Mouse (Mus musculus) bone marrow, adult 2 months (tissue): ENCODE results near the gene Glipr1l1.

Experiments used
- CTCF ChIP-seq: fragments of 200-500 bp; IDR thresholded peaks from 2 replicates; pipeline ENCODE4 v1.5.1; 2011; ENCODE audit warnings: low read length, control low read depth; ENCODE audit not compliant: control insufficient read depth, insufficient read depth
- POLR2A ChIP-seq: fragments of 200-500 bp; IDR thresholded peaks from 2 replicates; pipeline ENCODE4 v1.6.1; 2011; ENCODE audit warnings: low read depth, mild to moderate bottlenecking, control low read depth, low read length, borderline replicate concordance; ENCODE audit not compliant: control insufficient read depth

- 0 out of 2 replicates have a peak, but pooled peaks have one; percentile 5 for TF ChIP-seq CTCF
- TF ChIP-seq POLR2A, result no peak
Observed at GRCm38 (mm10) chr10:112051220-112051619, 8.8 kb upstream of the Glipr1l1 start.
